Mouse (Mus musculus) bone marrow macrophage, adult 2 months (primary cell): Measurements from ENCODE around the gene Ly6g. TPM values are rescaled to one million over a fixed set of nuclear protein-coding genes. Genes with fewer than 3 reads are reported as not detected.
"Not testable (repeated sequence)": the region's sequence is repeated elsewhere in the genome, so short reads cannot be mapped to it uniquely, and the experiment has no call there.

Source experiments
- H3K27ac ChIP-seq: 2 replicates; pipeline ENCODE4 v1.5.1; 2012; ENCODE audit warnings: low read depth, low read length; ENCODE audit not compliant: insufficient read depth
- H3K4me1 ChIP-seq: 2 replicates; pipeline ENCODE4 v1.6.1; 2012; ENCODE audit warnings: low read length; ENCODE audit not compliant: control insufficient read depth, insufficient read depth
- H3K4me3 ChIP-seq: 2 replicates; pipeline ENCODE4 v1.5.1; 2012; ENCODE audit warnings: mild to moderate bottlenecking, low read length, moderate library complexity; ENCODE audit not compliant: insufficient read depth
- CTCF ChIP-seq: IDR thresholded peaks from 2 replicates; pipeline ENCODE4 v1.5.1; 2012; ENCODE audit warnings: low read depth, mild to moderate bottlenecking, low read length, moderate library complexity
- POLR2A ChIP-seq: IDR thresholded peaks from 2 replicates; pipeline ENCODE4 v1.6.1; 2012; ENCODE audit warnings: mild to moderate bottlenecking, low read depth, low read length, borderline replicate concordance
- polyA plus RNA-seq: library from polyadenylated mRNA; stranded (reverse); fragments of >200 nt; gene quantifications from 2 replicates; pipeline ENCODE4 v1.2.4, GENCODE M21; 2012; ENCODE audit not compliant: missing spikeins, insufficient read depth, insufficient read length

The Ly6g gene
- polyA plus RNA-seq: not detected in 2 replicates

DNA sequence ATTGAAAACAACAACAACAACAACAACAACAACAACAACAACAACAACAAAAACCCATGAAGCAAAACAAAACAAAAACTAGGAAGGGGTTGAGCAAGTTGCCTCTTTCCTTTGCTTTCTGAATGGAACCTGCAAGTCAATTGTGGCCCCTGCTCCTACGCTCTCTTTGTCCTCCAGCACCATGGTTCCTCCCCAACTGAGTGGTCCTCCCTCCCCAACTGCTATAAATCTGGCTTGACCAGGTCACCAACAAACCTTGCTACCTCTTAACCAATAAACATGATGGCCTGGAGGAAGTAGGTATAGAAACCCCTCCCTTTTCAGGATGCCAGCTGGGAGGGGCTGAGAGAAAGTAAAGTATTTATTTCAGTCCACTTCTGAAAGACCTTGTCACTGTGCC is at the start of gene Ly6g:
TSS of gene Ly6g (plus strand) at position 301 of the 400 bp plus-strand sequence.
- H3K27ac ChIP-seq: no peak within 1 kb of the TSS
- TF ChIP-seq CTCF: no peak
- H3K4me3 ChIP-seq: no peak within 1 kb of the TSS
- H3K4me1 ChIP-seq: no peaks in the 10 kb centered on the region

- H3K4me3 ChIP-seq, H3K4me1 ChIP-seq, H3K27ac ChIP-seq: not testable (repeated sequence)
Measured at GRCm38 (mm10) chr15:75110424-75110823, 44.6 kb upstream of the Ly6g start.

DNA sequence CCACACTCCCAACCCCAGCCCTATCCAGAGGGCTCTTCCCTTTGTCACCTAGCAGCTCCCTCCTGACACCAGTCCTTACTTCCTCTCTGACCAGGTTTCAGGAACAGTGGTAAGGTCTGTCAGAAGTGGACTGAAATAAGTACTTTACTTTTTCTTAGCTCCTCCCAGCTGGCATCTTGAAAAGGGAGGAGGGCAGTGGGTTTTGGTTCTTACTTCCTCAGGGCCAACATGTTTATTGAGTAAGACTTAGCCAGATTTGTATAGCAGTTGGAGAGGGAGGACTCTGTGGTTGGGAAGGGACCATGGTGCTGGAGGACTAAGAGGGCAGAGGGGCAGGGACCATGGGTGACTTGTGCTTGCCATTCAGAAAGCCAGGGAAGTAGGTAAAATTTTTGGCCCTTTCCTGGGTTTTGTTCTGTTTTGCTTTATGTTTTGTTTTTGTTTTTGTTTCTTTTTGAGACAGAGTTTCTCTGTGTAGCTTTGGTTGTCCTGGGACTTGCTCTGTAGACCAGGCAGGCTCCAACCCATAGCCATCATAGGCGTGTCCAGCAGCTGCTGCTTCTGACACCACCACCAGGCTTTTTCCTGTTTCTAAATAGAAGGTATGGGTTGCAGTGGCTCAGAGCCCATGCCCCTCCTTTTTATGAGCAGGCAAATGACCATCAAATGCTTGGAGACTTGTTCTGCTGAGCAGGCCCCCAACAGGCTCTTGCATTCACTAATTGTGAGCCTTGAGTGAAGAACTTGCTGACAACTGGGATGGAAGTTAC is 43.0 kb upstream of the Ly6g start, which contains the start of gene Ly6c2:
TSS of gene Ly6c2 (minus strand) at position 110 of the 770 bp plus-strand sequence.
- not testable (repeated sequence) for H3K27ac ChIP-seq, H3K4me1 ChIP-seq, H3K4me3 ChIP-seq

- Histone ChIP-seq H3K27ac (no peak overlapping the region), H3K4me3 (no peak overlapping the region), H3K4me1 (peaks cover 2% of the 10 kb centered on the region; the same call in 1 of the 2 replicates)
- no peak for TF ChIP-seq POLR2A
- no peak for TF ChIP-seq CTCF
Measured at GRCm38 (mm10) chr15:75116525-75116924, 38.5 kb upstream of the Ly6g start.

DNA sequence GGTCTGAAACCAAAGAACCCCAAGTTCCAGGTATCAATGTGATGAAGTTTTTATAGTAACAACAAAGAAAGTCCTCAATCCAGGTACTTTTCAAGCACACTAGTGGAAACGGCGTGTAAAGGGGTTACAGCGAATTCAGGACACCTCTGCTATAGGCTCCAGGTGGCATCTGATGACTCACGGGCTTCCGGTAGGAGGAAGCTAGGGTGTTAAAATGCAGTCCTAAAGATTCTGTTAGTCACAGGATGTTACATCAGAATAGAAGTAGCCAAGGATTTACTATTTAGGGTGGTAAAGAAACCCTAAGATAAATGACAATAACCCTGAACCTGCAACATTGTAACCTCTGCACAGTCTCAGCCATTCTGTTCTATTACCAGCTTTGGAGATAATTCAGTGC is 37.6 kb upstream of the Ly6g start:
- H3K4me1 ChIP-seq, H3K27ac ChIP-seq, H3K4me3 ChIP-seq: not testable (repeated sequence)

GRCm38 (mm10) chr15:75118742-75119141 is 36.3 kb upstream of the Ly6g start:
- not testable (repeated sequence) for H3K4me1 ChIP-seq, H3K27ac ChIP-seq, H3K4me3 ChIP-seq
- TF ChIP-seq CTCF: peak; percentile 37; the same call in 1 of the 2 replicates

GRCm38 (mm10) chr15:75120066-75120465 is 35.0 kb upstream of the Ly6g start:
- no peak overlapping the region for H3K4me3 ChIP-seq
- no peak overlapping the region for H3K27ac ChIP-seq
- H3K4me1 ChIP-seq: no peaks in the 10 kb centered on the region
- no peak for TF ChIP-seq POLR2A
- TF ChIP-seq CTCF: peak; percentile 29; the same call in 1 of the 2 replicates

- H3K4me3 ChIP-seq, H3K4me1 ChIP-seq, H3K27ac ChIP-seq: not testable (repeated sequence)
Measured at GRCm38 (mm10) chr15:75132346-75132745, 22.7 kb upstream of the Ly6g start.

DNA sequence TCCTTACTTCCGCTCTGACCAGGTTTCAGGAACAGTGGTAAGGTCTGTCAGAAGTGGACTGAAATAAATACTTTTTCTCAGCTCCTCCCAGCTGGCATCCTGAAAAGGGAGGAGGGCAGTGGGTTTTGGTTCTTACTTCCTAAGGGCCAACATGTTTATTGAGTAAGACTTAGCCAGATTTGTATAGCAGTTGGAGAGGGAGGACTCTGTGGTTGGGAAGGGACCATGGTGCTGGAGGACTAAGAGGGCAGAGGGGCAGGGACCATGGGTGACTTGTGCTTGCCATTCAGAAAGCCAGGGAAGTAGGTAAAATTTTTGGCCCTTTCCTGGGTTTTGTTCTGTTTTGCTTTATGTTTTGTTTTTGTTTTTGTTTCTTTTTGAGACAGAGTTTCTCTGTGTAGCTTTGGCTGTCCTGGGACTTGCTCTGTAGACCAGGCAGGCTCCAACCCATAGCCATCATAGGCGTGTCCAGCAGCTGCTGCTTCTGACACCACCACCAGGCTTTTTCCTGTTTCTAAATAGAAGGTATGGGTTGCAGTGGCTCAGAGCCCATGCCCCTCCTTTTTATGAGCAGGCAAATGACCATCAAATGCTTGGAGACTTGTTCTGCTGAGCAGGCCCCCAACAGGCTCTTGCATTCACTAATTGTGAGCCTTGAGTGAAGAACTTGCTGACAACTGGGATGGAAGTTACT is 19.8 kb upstream of the Ly6g start:
- H3K27ac ChIP-seq: not testable (repeated sequence)

GRCm38 (mm10) chr15:75137739-75138138 is 17.3 kb upstream of the Ly6g start:
- not testable (repeated sequence) for H3K4me1 ChIP-seq, H3K27ac ChIP-seq, H3K4me3 ChIP-seq

More for the DNA sequence above, 19.8 kb upstream of the Ly6g start:
- H3K4me3 ChIP-seq, H3K4me1 ChIP-seq: not testable (repeated sequence)

- not testable (repeated sequence) for H3K4me1 ChIP-seq, H3K4me3 ChIP-seq, H3K27ac ChIP-seq
- peak; percentile 34; the same call in 1 of the 2 replicates for TF ChIP-seq CTCF
Measured at GRCm38 (mm10) chr15:75141812-75142360, 13.2 kb upstream of the Ly6g start.
